In the genomic region with DNA sequence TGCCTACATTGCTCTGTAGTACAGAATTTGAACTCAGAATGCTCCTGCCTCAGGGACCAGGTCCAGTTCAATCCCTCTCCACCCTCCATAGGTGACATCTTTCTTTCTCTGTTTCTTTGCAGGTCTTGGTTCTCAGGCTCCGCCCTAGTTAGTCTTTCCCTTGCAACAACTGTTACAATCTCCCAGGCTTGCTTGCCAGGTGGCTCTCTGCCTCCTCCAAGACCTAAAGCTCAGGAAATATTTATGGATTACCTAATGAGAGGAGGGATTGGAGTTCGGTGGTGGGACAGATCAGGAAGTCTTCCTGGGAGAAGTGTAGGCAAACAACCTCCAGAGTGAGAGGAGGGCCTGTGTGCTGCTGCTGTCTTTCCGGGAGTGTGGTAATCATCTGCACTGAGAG, we compare ENCODE assay signal across 20 mouse cellular contexts. TPM values are rescaled to one million over a fixed set of nuclear protein-coding genes. Genes with fewer than 3 reads are reported as not detected.
"Had no signal": no experiment of that assay in that cellular context is flagged by ENCODE, and none has a peak within 500 bp of the region (broad histone marks: within the 10 kb centered on the region; RNA-seq: fewer than 3 reads in every experiment).

No protein-coding gene starts in this region.

- ATAC-seq: midbrain, embryonic 13.5 days; midbrain, embryonic 15.5 days had no signal

- H3K27me3 ChIP-seq: midbrain, embryonic 13.5 days; midbrain, embryonic 15.5 days; neural tube, embryonic 12.5 days; stomach, embryonic 15.5 days had no signal

- H3K36me3 ChIP-seq: midbrain, embryonic 13.5 days; midbrain, embryonic 15.5 days; neural tube, embryonic 12.5 days; stomach, embryonic 15.5 days had no signal

- H3K27ac ChIP-seq: midbrain, embryonic 13.5 days; midbrain, embryonic 15.5 days; neural tube, embryonic 12.5 days; stomach, embryonic 15.5 days had no signal

- H3K4me2 ChIP-seq: lung, embryonic 14.5 days; midbrain, embryonic 11.5 days; midbrain, embryonic 13.5 days; midbrain, embryonic 15.5 days; neural tube, embryonic 12.5 days; stomach, embryonic 15.5 days had no signal

- DNase-seq: lung, embryonic 14.5 days; lung, postnatal 14 days; lung, postnatal 4 days; right cerebral cortex, postnatal 14 days; thymus, adult 2 months; thymus, postnatal 25 days; thymus, postnatal 4 days had no signal

- H3K4me1 ChIP-seq: neural tube, embryonic 12.5 days; stomach, embryonic 15.5 days had no signal

- H3K4me3 ChIP-seq: megakaryocyte, embryonic 14.5 days; midbrain, embryonic 13.5 days; midbrain, embryonic 15.5 days; neural tube, embryonic 12.5 days; stomach, embryonic 15.5 days had no signal

- H3K9me3 ChIP-seq: megakaryocyte, embryonic 14.5 days; midbrain, embryonic 13.5 days; midbrain, embryonic 15.5 days; neural tube, embryonic 12.5 days; stomach, embryonic 15.5 days had no signal

- H3K9ac ChIP-seq: lung, embryonic 14.5 days; midbrain, embryonic 13.5 days; midbrain, embryonic 15.5 days; neural tube, embryonic 12.5 days; stomach, embryonic 15.5 days had no signal

RNA-seq across cellular contexts. Expression of gene Krtdap, which starts 5.0 kb away (rescaled TPM):
- total RNA-seq: monocyte, adult 5-6 weeks; neutrophil, adult 5-6 weeks had no signal
- polyA plus RNA-seq: lung, embryonic 14.5 days; midbrain, embryonic 11.5 days; midbrain, embryonic 13.5 days; neural tube, embryonic 12.5 days; spleen, adult 2 months; testis, adult 2 months had no signal

RNA-seq across cellular contexts. Expression of gene Dmkn, which starts 19.1 kb away (rescaled TPM):
- total RNA-seq: monocyte, adult 5-6 weeks; neutrophil, adult 5-6 weeks had no signal
- polyA plus RNA-seq: midbrain, embryonic 11.5 days had no signal

RNA-seq across cellular contexts. Expression of gene Sbsn, which starts 31.4 kb away (rescaled TPM):
- total RNA-seq: monocyte, adult 5-6 weeks had no signal

RNA-seq across cellular contexts. Expression of gene Gapdhs, which starts 39.2 kb away (rescaled TPM):
- total RNA-seq: midbrain, postnatal 0 days; neutrophil, adult 5-6 weeks had no signal
- polyA plus RNA-seq: liver, embryonic 16.5 days; spleen, adult 2 months; urinary bladder, adult 2 months had no signal

RNA-seq across cellular contexts. Expression of gene Ffar2, which starts 40.9 kb away (rescaled TPM):
- total RNA-seq: midbrain, postnatal 0 days had no signal
- polyA plus RNA-seq: midbrain, embryonic 11.5 days; midbrain, embryonic 15.5 days had no signal
